Mouse (Mus musculus) midbrain, embryonic 11.5 days (tissue): ENCODE measurements around the gene Nlrc5. TPM values are rescaled to one million over a fixed set of nuclear protein-coding genes. Genes with fewer than 3 reads are reported as not detected.
A peak's percentile ranks its signal among the peaks of the same experiment; 100 is the strongest.

ENCODE experiments used
- ATAC-seq: fragments of 200-750 bp; cut with Nextera tagmentation; 2 replicates; pipeline ENCODE4 v1.8.0; 2017; ENCODE audit warnings: moderate TSS enrichment, moderate library complexity; ENCODE audit not compliant: low FRiP score
- DNase-seq: peaks from one replicate; pipeline ENCODE4 v3.0.0; 2015; ENCODE audit warnings: low spot score; ENCODE audit errors: missing footprints
- H3K27ac ChIP-seq: fragments of 300-500 bp; sonication (generic); 2 replicates; pipeline ENCODE4 v1.5.1; 2014; ENCODE audit warnings: low read depth, low read length
- H3K27me3 ChIP-seq: fragments of 300-500 bp; sonication (generic); 2 replicates; pipeline ENCODE4 v1.6.1; 2014; ENCODE audit warnings: mild to moderate bottlenecking, low read length, moderate library complexity, mixed read lengths; ENCODE audit not compliant: control insufficient read depth, insufficient read depth
- H3K36me3 ChIP-seq: fragments of 300-500 bp; sonication (generic); 2 replicates; pipeline ENCODE4 v1.6.1; 2014; ENCODE audit warnings: mild to moderate bottlenecking, low read length, moderate library complexity, mixed read lengths; ENCODE audit not compliant: control insufficient read depth, insufficient read depth
- H3K4me1 ChIP-seq: fragments of 300-500 bp; sonication (generic); 2 replicates; pipeline ENCODE4 v1.6.1; 2014; ENCODE audit warnings: low read length; ENCODE audit not compliant: control insufficient read depth, insufficient read depth
- H3K4me2 ChIP-seq: fragments of 300-500 bp; sonication (generic); 2 replicates; pipeline ENCODE4 v1.6.1; 2014; ENCODE audit warnings: mild to moderate bottlenecking, moderate library complexity
- H3K4me3 ChIP-seq: fragments of 300-500 bp; sonication (generic); 2 replicates; pipeline ENCODE4 v1.5.1; 2014; ENCODE audit warnings: low read depth, low read length
- H3K9ac ChIP-seq: fragments of 300-500 bp; sonication (generic); 2 replicates; pipeline ENCODE4 v1.6.1; 2014; ENCODE audit warnings: low read length
- H3K9me3 ChIP-seq: fragments of 300-500 bp; sonication (generic); 2 replicates; pipeline ENCODE4 v1.6.1; 2016; ENCODE audit warnings: low read length; ENCODE audit not compliant: control insufficient read depth
- WGBS: fragments of 180-500 bp; shearing (Covaris S2); extraction: QIAGEN DNeasy Blood & Tissue Kit; methylation state at CpG from one replicate; pipeline ENCODE4 v1.1.7; 2014; 5-methylcytosine and 5-hydroxymethylcytosine counted together
- polyA plus RNA-seq: library from polyadenylated mRNA; unstranded; fragments of >200 nt; fragmentation: Nextera tagmentation; extraction: Ambion mirVana; gene quantifications from 2 replicates; pipeline ENCODE4 v1.2.1, GENCODE M21; 2014

Gene Nlrc5
- polyA plus RNA-seq, 1 experiment from 2014 or later: not detected

DNA sequence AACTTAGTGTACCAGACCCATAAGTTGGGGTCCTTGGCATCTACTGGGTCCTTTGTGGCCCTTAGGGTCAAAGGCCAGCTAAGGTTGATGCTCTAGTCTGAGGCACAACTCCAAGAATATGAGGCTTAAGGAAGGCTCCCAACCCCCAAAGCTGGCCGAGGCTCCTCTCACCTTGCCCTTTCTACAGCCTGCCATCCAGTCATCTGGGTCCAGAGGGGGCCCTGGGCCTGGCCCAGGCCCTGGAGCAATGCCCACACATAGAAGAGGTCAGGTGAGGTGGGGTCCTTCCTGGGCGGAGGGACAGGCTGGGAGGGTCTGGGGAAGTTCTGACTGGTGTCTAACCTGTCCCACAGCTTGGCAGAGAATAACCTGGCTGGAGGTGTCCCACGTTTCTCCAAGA, 88.3 kb downstream of the Nlrc5 start:
- DNase-seq: no peak
- H3K27ac ChIP-seq: no peak overlapping the region
- no peaks in the 10 kb centered on the region for H3K9me3 ChIP-seq
- no peaks in the 10 kb centered on the region for H3K36me3 ChIP-seq
- no peak overlapping the region for H3K4me2 ChIP-seq
- H3K9ac ChIP-seq: no peak overlapping the region
- no peak overlapping the region for H3K4me3 ChIP-seq
- H3K4me1 ChIP-seq: no peaks in the 10 kb centered on the region
- H3K27me3 ChIP-seq: no peaks in the 10 kb centered on the region
- no peak for ATAC-seq
- WGBS: 81% methylated on average over 3 of the region's 3 CpGs

- DNase-seq: no peak
- WGBS: 88% methylated on average over 9 of the region's 9 CpGs
- ATAC-seq: no peak
These were observed 90.4 kb downstream of the Nlrc5 start for GRCm38 (mm10) chr8:94524554-94524953.

DNA sequence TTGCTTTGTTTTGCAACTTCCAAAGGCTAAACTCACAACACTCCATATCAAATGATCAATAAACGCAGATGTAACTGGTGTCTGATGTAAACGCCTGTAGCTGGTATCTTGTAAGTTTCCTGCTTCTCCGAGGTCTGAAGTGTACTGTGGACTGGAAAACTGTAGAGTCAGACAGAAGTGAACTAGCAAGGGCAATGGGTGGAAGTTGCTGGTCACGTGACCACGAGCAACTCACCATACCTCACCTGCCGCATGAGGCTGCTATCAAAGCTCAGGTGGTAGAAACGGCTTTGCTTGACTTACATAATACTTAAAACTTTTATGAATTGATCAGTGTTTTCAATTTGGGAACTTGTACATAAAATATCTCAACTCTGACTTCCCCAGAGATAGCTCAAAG, 93.0 kb downstream of the Nlrc5 start:
- 89% methylated on average over 7 of the region's 7 CpGs for WGBS
- Histone ChIP-seq H3K4me3 (no peak overlapping the region), H3K4me2 (no peak overlapping the region), H3K9me3 (no peaks in the 10 kb centered on the region), H3K27me3 (no peaks in the 10 kb centered on the region), H3K4me1 (peaks cover 4% of the 10 kb centered on the region; the same call in 1 of the 2 replicates), H3K36me3 (no peaks in the 10 kb centered on the region), H3K27ac (no peak overlapping the region), H3K9ac (no peak overlapping the region)
- no peak for ATAC-seq
- DNase-seq: no peak

More at GRCm38 (mm10) chr8:94524554-94524953, 90.4 kb downstream of the Nlrc5 start:
- no peaks in the 10 kb centered on the region for H3K36me3 ChIP-seq
- no peak overlapping the region for H3K4me3 ChIP-seq
- no peaks in the 10 kb centered on the region for H3K4me1 ChIP-seq
- no peak overlapping the region for H3K27ac ChIP-seq
- H3K9ac ChIP-seq: no peak overlapping the region
- no peak overlapping the region for H3K4me2 ChIP-seq
- H3K27me3 ChIP-seq: no peaks in the 10 kb centered on the region
- H3K9me3 ChIP-seq: no peaks in the 10 kb centered on the region

DNA sequence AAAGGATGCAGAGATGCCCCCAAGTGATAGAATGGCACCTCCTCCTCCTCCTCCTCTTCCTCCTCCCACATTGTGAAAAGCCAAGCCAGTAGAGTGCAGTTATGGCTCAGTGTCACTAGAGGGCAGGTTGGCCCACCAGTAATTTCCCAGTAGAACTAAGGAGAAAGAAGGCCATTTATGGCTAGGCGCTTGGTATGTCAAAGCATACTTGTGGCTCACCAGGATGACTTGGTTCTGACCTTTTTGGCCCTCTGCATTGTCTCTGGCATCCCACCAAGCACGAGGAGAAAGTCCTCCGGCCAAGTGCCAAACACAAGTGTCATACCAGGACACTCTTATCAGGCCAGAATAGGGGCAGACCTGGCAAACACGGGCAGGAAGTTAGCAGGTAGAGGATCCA, 94.1 kb downstream of the Nlrc5 start:
- Histone ChIP-seq H3K4me3 (no peak overlapping the region), H3K27me3 (peaks cover 7% of the 10 kb centered on the region), H3K9me3 (no peaks in the 10 kb centered on the region), H3K4me2 (no peak overlapping the region), H3K4me1 (peaks cover 6% of the 10 kb centered on the region), H3K9ac (no peak overlapping the region), H3K36me3 (no peaks in the 10 kb centered on the region), H3K27ac (no peak overlapping the region)
- DNase-seq (peak; percentile 95), ATAC-seq (peak; percentile 6; the same call in 1 of the 2 replicates)
- WGBS: 46% methylated on average over 4 of the region's 4 CpGs

DNA sequence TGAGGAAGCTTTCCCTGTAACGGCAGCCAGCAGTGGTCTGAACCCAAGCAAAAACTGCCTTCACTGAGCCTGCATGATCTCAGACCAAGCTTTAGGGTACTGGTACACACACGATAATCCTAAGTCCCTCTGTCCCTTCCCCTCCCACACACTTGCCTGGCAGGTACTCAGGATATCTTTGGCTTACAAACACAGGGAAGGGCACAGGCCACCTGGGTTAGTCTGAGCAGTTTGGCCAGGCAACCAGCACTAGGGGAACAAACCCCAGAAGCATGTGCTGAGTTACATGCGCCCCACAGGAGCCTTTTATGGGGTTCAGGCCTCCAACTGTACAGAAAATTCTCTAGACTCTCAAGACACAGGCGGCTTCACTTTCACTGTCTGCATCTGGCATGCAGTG, 95.7 kb downstream of the Nlrc5 start:
- H3K4me2 ChIP-seq: no peak overlapping the region
- peaks cover 11% of the 10 kb centered on the region for H3K4me1 ChIP-seq
- no peak for DNase-seq
- no peak overlapping the region for H3K27ac ChIP-seq
- H3K9me3 ChIP-seq: no peaks in the 10 kb centered on the region
- no peaks in the 10 kb centered on the region for H3K36me3 ChIP-seq
- ATAC-seq: no peak
- H3K4me3 ChIP-seq: no peak overlapping the region
- WGBS: 72% methylated on average over 4 of the region's 4 CpGs
- no peak overlapping the region for H3K9ac ChIP-seq
- H3K27me3 ChIP-seq: peaks cover 14% of the 10 kb centered on the region

- no peak overlapping the region for H3K9ac ChIP-seq
- H3K36me3 ChIP-seq: no peaks in the 10 kb centered on the region
- H3K27me3 ChIP-seq: peaks cover 15% of the 10 kb centered on the region
- peaks cover 14% of the 10 kb centered on the region for H3K4me1 ChIP-seq
- H3K4me3 ChIP-seq: no peak overlapping the region
- no peak for DNase-seq
- H3K27ac ChIP-seq: no peak overlapping the region
- H3K9me3 ChIP-seq: no peaks in the 10 kb centered on the region
- no peak overlapping the region for H3K4me2 ChIP-seq
- no peak for ATAC-seq
- 94% methylated on average over 4 of the region's 4 CpGs for WGBS
These were observed 96.5 kb downstream of the Nlrc5 start for GRCm38 (mm10) chr8:94530643-94531042.

DNA sequence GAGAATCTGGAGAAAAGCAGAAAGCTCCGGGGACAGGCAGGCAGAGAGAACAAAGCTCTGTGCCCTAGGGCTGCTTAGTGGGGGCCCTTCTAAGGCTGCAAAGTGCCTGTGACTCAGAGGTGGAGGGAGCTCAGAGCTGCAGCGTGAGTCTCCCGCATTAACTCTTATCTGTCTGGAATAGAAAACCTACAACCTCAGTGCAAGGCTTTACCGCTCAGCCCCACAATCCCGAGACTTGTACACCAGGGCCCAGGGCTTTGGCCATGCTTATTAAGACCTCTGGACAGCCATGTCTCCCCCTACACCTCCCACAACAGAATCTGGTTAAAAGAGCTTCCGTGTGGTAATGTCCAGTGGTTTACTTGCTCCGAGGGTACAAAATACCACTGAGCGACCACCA, 97.8 kb downstream of the Nlrc5 start:
- H3K4me3 ChIP-seq: no peak overlapping the region
- peaks cover 15% of the 10 kb centered on the region for H3K27me3 ChIP-seq
- ATAC-seq (no peak), DNase-seq (peak; percentile 94)
- H3K9me3 ChIP-seq: no peaks in the 10 kb centered on the region
- no peaks in the 10 kb centered on the region for H3K36me3 ChIP-seq
- H3K4me1 ChIP-seq: peaks cover 14% of the 10 kb centered on the region
- H3K27ac ChIP-seq: no peak overlapping the region
- peak overlapping the region; percentile 41 for H3K9ac ChIP-seq
- peak overlapping the region; percentile 90 for H3K4me2 ChIP-seq
- WGBS: 3% methylated on average over 8 of the region's 8 CpGs

- peaks cover 15% of the 10 kb centered on the region for H3K27me3 ChIP-seq
- ATAC-seq (no peak; the same call in 1 of the 2 replicates), DNase-seq (peak; percentile 94)
- H3K9ac ChIP-seq: peak overlapping the region; percentile 83
- H3K27ac ChIP-seq: no peak overlapping the region; the same call in 1 of the 2 replicates
- H3K4me3 ChIP-seq: peak overlapping the region; percentile 63
- H3K9me3 ChIP-seq: no peaks in the 10 kb centered on the region
- peak overlapping the region; percentile 90 for H3K4me2 ChIP-seq
- under 1% methylated on average over 34 of the region's 34 CpGs for WGBS
- H3K4me1 ChIP-seq: peaks cover 14% of the 10 kb centered on the region
- no peaks in the 10 kb centered on the region for H3K36me3 ChIP-seq
These were observed 98.3 kb downstream of the Nlrc5 start for GRCm38 (mm10) chr8:94532525-94532872.

DNA sequence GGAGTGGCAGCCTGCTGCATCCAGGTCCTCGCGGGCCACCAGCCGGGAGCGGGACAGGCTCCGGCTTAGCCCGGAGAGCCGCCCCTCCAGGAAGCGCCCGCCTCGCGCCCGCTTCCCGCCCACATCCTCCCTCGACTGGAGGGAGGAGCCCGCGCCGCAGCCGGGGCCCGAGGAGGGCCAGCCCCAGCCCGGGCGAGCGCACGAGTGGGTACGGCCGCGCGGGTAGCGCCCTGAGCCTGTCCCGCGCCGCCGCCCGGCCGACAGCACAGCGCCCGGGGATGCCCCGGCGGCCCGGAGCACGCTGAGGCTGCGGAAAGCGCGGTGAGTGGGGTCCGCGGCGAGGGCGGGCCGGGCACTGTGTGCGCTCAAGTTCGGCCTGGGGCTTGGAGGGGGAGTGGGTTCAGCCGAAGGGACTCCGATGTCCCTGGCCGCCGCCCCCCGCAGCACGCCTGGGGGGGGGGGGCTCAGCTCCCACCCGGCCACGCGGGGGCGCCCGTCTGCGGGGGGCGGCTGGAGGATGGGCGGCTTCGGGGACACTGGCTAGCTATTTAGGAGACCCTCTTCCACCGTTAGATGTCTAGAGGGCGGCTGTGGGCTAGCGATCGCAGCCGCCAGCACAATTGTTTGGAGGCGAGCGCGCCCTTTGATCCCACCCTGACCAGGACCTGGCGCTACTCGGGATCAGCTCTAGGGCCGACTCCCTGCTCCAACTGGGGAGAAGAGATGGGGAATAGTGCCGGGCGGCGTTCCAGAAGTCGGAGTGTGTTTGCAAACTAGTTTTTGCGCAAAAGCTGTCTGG, 98.9 kb downstream of the Nlrc5 start, which contains the start of gene Cpne2:
Cpne2 (plus strand) TSS at position 118 of the 799 bp plus-strand sequence.
- Histone ChIP-seq H3K27me3 (peaks cover 15% of the 10 kb centered on the region), H3K4me3 (peak within 1 kb of the TSS; percentile 63), H3K4me2 (peak within 1 kb of the TSS; percentile 90), H3K9ac (peak within 1 kb of the TSS; percentile 83), H3K9me3 (no peaks in the 10 kb centered on the region), H3K4me1 (peaks cover 14% of the 10 kb centered on the region), H3K27ac (no peak within 1 kb of the TSS; the same call in 1 of the 2 replicates), H3K36me3 (no peaks in the 10 kb centered on the region)
- DNase-seq: peak; percentile 94
- ATAC-seq: peak; percentile 84
- WGBS: under 1% methylated on average over 67 of the region's 81 CpGs
